Mouse (Mus musculus): ENCODE results near the gene Hsd17b2. TPM values are rescaled to one million over a fixed set of nuclear protein-coding genes. Genes with fewer than 3 reads are reported as not detected.

Gene Hsd17b2
- not detected in 2 replicates for polyA plus RNA-seq (2012)

DNA sequence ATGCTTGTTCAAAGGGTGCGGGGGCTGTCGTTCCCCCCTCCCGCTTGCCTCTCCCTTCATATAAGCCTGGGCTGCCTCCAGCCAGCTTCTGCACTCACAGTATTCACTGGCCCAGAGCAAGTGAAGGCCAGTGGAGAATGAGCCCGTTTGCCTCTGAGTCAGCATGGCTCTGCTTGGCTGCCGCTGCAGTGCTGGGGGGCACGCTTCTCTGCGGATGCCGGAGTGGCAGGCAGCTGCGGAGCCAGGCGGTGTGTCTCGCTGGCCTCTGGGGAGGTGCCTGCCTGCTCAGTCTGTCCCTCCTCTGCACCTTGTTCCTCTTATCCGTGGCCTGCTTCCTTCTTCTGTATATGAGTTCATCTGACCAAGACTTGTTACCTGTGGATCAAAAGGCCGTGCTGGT, at the start of gene Hsd17b2:
Hsd17b2 (plus strand) TSS at position 46 of the 400 bp plus-strand sequence.

DNA sequence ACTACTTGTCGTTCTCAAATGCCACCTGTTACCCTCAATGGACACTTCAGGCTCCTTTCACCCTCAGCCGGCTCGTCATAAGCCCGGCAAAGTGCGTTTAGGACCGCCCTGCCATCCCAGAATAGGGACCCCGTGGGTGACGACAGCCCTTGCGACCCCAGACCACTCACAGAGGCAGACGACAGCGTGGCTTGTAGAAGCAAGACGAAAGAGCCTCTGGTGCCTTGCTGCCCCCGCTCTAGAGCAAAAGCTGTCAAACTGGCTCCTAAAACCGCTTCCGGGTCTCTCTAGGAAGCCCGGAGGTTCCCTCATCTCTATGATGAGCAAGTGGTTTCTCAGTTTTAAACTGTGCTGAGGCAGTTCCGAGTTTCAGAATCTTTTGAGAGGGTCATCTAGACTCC, 28.3 kb upstream of the Hsd17b2 start, which contains the start of gene Sdr42e1:
Sdr42e1 (minus strand) TSS at position 260 of the 401 bp plus-strand sequence.

GRCm38 (mm10) chr8:117801443-117802298, 100.0 kb downstream of the Hsd17b2 start, which contains the start of gene Mphosph6:
TSS of gene Mphosph6 (minus strand) at chr8:117801943.

Other genes starting within 250 kb of the Hsd17b2 start
- gene Plcg2, start 203.6 kb upstream of the Hsd17b2 start, polyA plus RNA-seq (2012) = 49.8 and 56.2 TPM in 2 replicates
- gene Sdr42e1, start 28.2 kb upstream of the Hsd17b2 start, polyA plus RNA-seq (2012) = 0.50 and 0.91 TPM in 2 replicates
- gene Mphosph6, start 100.0 kb downstream of the Hsd17b2 start, polyA plus RNA-seq (2012) = 6.9 and 9.4 TPM in 2 replicates